Mouse (Mus musculus): ENCODE data around the gene Trpc3.

Gene Trpc3

DNA sequence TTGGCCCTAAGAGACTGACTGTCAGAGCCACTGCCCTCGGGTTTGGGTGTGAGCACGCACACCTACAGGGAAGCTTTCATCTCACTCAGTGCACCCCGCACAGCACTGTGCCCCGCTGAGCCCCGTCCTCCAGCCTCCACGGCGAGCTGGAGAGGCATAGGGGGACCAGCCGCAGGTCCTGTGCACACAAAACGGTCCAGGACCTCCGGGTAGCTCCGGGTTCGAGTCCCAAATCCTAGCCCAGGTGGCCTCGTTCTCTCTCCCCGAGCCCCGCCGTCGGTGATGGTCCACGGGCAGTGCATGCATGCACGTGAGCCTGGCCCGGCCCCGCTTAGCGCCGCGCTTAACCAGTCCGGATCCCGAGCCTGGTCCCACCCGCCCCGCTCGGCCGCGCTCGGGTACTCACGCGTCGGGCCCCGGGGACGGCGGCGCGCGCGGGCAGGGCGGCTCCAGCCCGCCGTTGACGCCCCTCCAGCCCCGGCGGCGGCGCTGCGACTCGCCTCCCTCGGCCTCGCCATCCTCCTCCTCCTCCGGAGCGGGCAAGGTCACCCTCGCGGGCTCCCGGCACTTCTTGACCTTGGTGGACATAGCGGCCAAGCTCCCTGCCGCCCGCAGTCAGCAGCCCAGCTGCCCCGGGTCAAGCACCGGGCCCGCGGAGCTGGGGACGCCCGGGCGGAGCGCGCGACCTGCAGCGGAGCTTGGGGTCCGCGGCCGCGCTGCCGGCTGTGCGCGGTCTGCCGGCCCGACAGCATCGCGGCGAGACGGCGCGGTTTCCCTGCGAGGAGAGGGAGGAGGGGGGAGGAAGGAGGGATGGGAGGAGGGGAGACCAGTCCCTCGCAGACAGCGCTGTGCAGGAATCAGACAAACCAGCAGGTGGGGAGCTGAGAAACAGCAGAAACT, at the start of gene Trpc3:
TSS of gene Trpc3 (minus strand) at position 776 of the 900 bp plus-strand sequence.
- peak; percentile 56 for DNase-seq (ENCODE audit: low spot score)

DNA sequence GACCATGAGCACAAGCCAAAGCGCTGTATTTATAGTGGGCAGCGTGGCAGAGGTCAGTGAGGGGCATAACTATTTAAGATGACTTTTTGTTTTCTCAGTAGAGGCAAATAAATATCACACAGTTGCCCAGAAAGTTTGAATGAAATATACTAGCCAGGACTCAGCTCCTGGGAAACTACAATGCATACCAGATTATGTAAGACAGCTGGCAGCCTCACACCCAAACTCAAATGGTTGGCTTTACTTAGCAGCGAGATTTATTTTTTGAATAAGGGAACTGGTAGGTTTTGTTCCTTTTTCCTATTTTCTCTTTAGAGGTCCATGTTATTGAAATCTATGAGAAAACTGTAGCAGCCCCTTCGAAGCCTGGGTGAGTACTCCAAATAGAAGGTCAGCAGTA, 48.1 kb upstream of the Trpc3 start:
- no peak for DNase-seq (ENCODE audit: low spot score)

DNA sequence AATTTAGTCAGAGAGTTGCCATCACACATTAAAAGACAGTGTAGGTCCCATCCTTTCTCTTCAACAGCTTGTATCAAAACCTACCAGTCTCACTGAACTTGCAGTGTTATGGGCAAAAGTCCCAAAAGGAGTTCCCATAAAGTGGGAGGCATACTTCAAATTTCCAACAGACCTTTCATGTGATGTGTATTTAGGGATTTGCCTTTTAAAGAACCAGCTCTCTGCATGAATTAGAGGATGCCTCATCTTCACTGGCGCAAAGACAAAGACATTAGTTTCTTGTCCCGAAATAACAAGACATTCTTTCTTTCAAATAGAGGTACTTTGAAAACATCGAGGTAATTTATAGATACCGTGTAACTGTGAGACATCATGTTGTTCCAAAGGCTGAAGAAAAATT, 43.1 kb upstream of the Trpc3 start:
- no peak for DNase-seq (ENCODE audit: low spot score)

DNA sequence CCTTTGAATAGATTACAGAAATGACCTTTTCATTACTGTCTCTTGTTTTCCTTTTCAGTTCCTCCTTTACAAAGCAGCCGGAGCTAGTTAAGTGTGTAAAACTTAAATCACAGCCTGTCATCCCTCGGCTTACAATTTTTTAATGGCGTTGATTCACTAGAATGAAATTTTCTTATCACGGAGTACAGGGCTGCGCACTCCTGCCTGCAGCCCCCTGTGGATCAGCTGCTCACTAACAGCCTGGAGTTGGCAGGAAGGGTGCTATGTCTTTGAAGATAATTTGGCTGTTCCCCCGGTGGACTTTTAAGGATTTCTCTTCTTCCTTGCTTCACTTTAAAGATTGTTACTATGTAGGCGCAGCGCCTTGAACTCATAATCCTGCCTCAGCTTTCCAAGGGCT, 36.6 kb upstream of the Trpc3 start:
- no peak for DNase-seq (ENCODE audit: low spot score)

DNA sequence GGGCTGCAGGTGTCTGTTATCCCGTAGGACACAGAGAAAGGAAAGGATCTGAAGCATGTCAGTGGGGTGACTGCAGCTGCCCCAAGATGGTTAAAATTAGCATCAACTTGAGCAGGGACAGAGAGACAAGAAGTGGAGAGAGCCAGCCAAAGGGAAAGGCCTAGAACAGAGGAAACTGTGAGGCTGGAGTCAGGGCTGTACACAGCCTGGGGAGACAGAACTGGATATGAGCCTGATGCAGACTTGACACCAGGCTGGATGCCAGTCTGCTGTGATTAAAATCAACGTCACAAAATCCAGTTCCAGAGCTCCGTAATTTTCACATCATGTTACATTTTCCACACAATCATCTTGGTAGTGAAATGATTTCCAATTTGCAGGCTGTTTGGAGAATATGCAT, 31.9 kb upstream of the Trpc3 start:
- DNase-seq (ENCODE audit: low spot score): no peak

DNA sequence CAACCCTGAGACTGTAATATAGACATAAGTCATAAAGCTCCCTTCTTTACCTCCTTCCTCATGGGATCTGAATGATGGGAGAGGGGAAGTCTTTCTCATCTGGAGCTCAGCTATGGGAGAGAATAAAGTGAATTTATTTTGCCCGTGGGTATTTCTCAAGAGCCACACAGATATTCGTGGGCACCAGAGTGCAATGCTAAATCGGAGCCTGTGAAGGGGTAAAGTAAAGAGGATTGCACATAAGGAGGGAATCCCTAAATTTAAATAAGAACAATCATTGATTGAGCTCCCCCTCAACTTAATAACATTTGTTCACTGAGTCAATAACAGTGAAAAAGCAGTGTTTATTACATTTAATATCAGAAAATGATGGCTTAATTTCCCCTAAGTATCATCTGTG, 19.6 kb upstream of the Trpc3 start:
- DNase-seq (ENCODE audit: low spot score): no peak

DNA sequence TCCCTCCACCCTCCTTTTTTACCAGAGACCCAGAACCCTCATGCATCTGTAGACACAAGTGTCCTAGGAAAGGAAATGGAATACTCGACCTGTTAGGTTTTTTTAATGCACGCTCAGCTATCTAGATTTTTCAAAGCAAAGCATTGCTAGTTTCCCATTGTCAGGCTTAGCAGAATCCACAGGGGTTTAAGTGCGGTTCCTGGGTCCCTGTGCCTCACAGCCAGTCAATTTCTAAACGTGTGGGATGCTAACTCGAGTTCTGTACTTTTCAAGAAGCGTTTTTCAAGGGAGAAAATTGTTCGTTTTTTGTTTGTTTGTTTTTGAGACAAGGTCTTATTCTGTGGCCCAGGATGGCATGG, 304 bp upstream of the Trpc3 start:
- no peak for DNase-seq (ENCODE audit: low spot score)

DNA sequence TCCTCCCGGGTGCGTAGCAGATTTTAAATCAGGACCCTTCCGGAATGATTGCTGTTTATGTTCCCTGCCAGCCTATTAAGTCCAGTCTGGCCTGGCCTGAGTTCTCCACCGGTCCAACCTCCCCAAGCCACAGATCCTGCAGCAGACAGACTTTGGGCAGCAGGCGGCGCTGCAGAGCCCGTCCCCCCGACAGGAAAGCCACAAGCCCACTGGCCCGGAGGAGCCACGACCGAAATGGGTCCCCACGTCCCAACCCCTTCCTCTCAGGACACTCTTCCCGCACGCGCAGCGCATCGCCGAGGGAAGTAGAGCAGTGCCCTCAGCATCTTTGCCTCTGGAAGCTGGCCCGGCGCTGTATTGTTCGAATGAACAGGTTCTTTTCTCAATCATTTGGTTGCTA, 1.1 kb downstream of the Trpc3 start:
- DNase-seq (ENCODE audit: low spot score): peak; percentile 66

DNA sequence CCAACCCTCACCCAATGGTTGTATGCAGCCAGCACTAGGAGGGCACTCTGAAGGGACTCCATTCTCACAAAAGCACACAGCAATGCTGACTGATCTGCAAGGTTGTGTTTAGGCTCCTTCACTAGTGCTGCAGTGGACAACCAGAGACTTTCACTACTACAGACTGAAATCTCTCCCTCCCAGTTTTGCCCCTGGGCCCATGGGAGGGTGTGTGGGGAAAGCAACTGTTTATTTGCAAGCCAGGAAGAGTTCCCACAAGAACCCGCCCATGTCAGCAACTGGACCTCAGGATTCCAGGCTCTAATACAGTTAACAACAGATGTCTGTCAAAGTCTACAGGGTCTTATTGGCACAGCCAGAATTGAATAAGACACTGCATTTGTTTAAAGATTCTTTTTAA, 14.1 kb downstream of the Trpc3 start:
- DNase-seq (ENCODE audit: low spot score): no peak

DNA sequence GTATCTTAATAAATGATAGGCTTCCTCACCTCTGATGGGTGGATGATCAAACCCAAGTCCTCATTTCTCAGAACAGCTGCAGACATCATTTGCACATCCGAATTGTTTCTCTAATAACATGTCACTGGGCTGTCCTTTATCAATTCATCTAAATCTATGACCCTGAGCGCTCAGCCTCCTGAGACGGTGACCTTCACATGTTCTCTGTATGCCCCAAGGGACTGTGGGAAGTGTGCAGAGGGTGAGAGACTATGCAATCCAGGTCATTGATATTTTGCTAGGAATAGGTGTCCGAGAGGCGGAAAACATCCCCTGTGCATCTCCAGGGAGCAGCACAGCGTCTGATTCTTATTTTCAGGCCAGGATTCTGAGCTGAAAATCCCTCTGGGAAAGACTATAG, 22.2 kb downstream of the Trpc3 start:
- no peak for DNase-seq (ENCODE audit: low spot score)

DNA sequence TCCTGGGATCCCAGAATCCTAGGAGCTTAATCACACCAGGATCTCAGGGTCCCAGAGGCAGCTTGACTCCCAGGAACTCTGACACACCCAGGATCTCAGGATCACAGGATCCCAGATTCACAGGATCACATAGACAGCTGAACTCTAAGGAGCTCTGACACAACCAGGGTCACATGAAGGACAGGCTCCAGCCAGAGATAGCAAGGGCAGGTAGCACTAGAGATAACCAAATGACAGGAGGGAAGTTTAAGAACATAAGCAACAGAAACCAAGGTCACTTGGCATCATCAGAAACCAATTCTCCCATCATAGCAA, 44.8 kb downstream of the Trpc3 start:
- peak; percentile 76 for DNase-seq (ENCODE audit: low spot score)

DNA sequence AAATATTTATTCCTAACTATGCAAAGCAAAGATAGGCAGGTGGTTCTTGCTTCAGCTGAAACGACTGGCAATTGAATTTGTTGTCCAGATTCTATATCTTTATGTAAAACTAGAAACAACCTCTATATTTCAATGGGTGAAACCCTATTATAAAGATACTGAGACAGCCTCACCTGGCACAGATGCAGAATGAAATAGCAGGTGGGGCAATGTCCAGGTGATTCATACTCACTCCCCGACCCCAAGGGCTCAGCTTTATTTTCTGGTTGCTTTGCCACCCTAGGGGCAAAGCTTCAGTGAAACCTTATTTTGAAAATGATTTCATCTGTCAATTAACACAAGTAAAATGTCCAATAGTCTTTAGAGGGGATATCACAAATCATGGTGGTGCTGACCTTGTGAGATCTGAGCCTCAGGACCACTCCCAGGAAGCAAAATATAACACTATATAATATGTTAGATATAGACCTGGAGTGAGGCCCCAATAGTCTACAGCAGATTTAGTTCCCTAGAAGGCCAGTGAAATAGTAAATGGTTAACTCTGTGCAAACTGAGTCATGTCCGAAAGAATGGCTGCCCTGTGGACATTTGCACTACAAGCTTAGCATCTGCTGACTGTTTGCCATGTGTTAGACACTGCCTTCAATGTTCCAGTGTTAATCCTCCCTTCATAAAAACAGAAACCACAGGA, 45.3 kb downstream of the Trpc3 start:
- peak; percentile 77 for DNase-seq (ENCODE audit: low spot score)

DNA sequence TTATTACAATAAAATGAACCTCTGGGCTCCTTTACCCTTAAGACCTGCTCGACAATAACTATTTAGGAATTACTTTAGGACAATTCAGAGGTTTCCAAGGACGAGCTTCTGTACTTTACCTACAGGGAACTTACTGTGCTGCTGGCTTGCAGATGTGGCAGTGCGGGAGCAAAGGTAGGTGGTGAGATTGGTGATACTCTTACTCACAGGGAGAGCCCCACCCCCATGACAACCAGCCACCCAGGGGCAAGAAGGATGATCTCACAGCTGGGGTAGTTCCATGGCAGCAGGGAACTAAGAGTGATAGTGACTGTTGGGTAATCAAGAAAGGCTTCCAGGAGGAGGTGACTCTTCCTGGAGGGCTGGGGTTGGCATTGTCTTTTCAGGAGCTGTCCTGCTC, 46.6 kb downstream of the Trpc3 start:
- no peak for DNase-seq (ENCODE audit: low spot score)

DNA sequence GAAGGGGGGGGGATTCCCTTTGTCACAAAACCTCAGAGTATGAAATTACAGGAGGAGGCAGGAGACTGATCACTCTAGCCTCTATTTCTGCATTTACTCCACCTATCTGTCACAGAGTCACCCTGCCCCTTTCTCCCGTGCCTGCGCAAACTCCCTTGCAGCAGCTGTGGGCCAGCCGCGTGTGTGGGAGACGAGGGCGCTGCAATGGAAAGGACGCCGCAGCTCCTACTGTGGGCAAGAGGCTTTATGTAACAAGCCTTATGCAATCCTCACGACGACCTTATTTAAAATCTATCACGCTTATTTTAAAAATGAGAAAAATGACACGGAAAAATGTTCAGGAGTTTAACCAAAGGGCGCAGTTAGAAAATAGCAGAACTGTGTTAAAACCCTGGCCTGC, 47.2 kb downstream of the Trpc3 start:
- no peak for DNase-seq (ENCODE audit: low spot score)

DNA sequence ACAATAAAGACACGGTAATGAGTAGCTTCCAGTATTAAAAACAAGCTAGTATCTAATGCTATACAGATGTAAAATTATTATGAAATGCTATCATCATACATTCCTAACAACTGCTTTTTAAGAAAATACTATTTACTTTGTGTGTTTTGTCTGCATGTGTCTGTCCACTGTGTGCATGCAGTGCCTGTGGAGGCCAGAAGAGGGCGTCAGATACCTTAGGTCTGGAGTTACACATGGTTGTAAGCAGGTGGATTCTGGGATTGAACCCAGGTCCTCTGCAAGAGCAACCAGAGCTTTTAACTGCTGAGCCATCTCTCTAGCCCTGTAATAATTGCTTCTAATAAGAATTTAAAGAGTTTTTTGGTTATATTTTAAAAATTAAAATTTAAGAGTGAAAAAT, 49.2 kb downstream of the Trpc3 start:
- DNase-seq (ENCODE audit: low spot score): no peak

DNA sequence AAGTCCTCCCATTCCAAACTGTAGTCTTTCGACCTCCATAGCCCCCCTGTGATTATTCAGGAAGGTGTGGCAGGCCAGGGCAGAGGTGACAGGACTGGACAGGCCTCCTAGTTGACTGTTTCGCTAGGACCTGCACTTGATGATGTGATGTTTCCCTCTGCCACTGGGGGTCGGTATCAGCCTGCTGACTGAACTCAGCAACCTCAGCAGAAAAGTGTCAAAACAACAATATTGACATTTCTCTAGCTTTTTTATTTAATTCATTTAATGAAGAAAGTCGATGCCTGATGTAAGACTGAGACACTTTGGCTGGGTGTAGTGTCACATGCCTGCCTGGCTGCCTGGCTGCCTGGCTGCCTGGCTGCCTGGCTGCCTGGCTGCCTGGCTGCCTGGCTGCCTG, 54.5 kb downstream of the Trpc3 start:
- DNase-seq (ENCODE audit: low spot score): peak; percentile 34

DNA sequence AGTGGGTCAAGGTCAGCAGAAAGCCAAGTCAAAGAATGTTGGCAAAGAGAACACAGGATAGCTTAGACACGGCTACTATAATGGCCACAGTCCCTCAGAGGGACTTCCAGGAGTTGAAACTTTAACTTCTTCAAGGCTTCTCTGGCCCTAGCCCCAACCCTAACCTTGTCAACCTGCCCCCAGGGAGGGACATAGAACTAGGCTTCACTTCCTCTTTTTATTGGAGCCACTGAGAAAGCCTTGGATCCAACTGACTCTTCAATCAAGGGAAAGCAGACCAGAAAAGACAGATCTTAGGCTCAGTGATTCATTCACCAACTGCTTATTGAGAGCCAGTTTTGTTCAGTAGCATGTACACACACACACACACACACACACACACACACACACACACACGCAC, 63.2 kb downstream of the Trpc3 start:
- no peak for DNase-seq (ENCODE audit: low spot score)

DNA sequence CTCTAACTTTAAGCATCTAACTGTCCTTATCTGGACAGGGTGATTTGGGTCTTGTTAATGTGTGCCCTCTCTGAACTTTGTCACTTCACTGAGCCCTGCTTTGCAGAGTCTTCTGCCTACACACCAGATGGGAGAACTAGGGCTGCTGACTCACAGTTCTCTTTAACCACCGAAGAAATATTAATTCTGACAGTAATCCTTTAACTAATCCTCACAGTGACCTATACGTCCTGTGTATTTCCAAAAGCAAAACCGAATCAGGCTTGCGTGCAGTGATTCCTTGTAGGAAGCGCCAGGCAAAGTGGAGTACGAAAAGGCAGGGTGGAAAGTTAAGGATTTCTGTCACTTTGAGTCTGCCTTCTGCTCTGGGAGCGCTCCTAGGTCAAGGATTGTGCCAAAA, 71.8 kb downstream of the Trpc3 start:
- peak; percentile 66 for DNase-seq (ENCODE audit: low spot score)

DNA sequence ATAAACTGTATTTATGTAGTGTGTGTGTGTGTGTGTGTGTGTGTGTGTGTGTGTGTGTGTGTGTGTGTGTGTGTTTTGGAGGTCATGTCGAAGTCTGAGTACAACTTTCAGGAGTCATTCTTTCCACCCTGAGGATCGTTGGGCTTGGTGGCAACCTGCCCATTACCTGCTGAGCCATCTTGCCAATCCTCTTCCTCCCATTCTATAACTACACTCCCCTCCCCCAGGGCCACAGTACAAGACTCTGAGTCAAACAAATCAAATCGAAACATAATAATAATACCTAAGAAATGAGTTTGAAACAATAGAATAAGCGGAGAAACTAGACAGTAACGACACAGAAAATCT, 76.1 kb downstream of the Trpc3 start:
- DNase-seq (ENCODE audit: low spot score): no peak

DNA sequence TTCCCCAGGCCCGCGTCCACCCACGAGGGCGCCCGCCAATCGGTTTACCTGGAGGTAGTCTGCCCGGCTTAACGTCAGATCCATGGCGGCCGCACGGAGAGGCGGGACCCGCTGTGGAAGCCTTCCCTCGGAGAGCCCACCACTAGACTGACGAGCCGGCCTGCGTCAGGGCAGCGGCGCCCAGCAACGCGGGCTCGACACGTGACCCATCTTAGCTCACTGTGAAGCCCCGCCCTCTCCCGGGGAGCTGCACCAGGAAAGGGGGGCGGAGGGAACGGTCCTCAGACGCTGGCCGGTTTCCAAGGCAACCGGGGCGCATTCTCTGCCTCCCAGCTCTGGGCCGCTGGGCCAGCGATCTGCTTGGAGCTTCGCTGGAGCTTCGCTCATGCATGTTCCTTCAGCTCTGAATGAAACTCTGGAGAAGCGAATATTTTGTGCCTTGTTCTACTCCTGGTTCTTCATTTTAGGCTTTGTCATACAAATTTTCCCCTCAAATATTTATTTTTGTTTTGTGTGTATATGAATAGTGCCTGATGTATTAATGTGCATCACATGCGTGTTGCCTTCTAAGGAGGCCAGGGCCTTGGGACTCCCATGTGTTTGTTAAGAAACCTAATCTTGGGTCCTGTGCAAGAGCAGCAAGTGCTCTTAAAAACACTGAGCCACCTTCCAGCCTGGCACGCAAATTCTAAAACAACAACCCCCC, 76.6 kb downstream of the Trpc3 start, which contains the start of gene Bbs7:
TSS of gene Bbs7 (minus strand) at position 276 of the 706 bp plus-strand sequence.
- peak; percentile 95 for DNase-seq (ENCODE audit: low spot score)

DNA sequence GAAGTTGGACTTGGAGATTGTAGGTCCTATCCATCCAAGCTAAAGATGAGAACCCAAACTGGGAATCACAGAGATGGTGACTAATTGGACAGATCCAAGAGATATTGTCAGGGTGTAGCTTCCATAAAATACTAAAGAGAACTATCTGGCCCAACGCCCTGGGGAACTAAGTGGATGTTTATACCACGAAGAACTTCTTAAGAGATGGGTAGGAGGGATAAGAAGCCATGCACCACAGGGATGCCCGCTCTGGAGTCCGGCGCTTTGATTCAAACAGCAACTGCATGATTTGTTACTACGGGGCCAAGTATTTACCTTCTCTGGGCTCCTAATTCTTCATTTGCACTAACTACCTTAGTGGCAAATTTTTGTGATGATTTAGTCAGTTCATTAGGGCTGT, 77.3 kb downstream of the Trpc3 start:
- DNase-seq (ENCODE audit: low spot score): no peak

DNA sequence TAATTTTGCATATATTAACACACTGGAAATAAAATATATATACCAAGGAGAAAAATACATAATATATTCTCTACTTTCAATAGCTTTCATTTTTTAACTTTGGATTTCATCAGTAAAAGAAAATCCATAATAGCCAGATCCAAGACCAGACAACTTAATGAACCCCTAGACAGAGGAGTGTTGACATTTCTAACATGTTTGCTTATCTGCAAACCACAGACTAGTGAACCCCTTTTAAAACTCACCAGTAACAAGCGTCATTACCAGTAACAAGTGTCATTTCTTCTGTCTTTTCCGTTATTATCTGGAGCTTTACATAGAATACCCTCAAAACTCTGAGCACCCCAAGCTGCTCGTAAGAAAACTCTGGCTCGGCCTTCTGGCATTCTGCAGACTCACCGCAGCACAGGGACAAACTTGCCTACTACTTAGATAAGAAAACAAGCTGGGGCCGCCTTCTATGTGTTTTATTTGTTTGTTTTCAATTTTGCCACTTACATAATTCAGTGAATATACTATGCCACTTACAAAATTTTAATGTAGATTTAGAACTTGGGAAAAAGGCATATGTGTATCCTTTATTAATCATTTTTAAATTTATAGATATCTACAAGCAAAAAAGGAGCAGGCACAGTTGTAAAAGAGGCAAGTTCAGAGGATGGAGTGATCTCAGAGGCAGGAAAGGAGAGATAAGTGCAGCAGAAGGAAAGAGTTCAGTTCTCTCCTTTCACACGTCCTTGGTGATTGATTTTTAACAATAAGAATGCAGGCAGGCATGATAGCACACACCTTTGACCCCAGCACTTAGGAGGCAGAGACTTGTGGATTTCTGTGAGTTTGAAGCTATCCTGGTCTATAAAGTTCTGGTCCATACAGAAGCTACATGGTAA, 83.8 kb downstream of the Trpc3 start:
- DNase-seq (ENCODE audit: low spot score): no peak

Measured in yolk sac, embryonic 10.5 days (tissue).